Mouse (Mus musculus) liver, embryonic 14.5 days (tissue): ENCODE results near the gene P2rx7. TPM values are rescaled to one million over a fixed set of nuclear protein-coding genes. Genes with fewer than 3 reads are reported as not detected.
A peak's percentile ranks its signal among the peaks of the same experiment; 100 is the strongest.

Experiments used
- ATAC-seq: fragments of 200-750 bp; cut with Nextera tagmentation; 2 replicates; pipeline ENCODE4 v1.8.0; 2017; ENCODE audit warnings: moderate number of reproducible peaks, mild to moderate bottlenecking, moderate library complexity; ENCODE audit not compliant: insufficient read depth
- DNase-seq, 3 experiments: peaks; one replicate each; pipeline ENCODE4 v3.0.0-alpha.2; 2012 to 2013; ENCODE audit warnings: low read depth in 3 of 3, low spot score in 3 of 3
- H3K27ac ChIP-seq: fragments of 300-500 bp; sonication (generic); 2 replicates; pipeline ENCODE4 v1.5.1; 2014; ENCODE audit warnings: moderate library complexity, mild to moderate bottlenecking, control low read depth, inconsistent platforms
- H3K27me3 ChIP-seq: fragments of 300-500 bp; sonication (generic); 2 replicates; pipeline ENCODE4 v1.6.1; 2014; ENCODE audit warnings: mild to moderate bottlenecking, low read length, moderate library complexity; ENCODE audit not compliant: control insufficient read depth, insufficient read depth
- H3K36me3 ChIP-seq: fragments of 300-500 bp; sonication (generic); replicated peaks from 2 replicates; pipeline ENCODE4 v1.6.1; 2014; ENCODE audit warnings: low read depth; ENCODE audit not compliant: control insufficient read depth, insufficient read depth
- H3K4me1 ChIP-seq, 2 experiments: fragments of 200-500 bp in 1 of 2; fragments of 300-500 bp in 1 of 2; sonication (generic) in 1 of 2; replicated peaks; 2 replicates each; pipeline ENCODE4 v1.6.1; 2012 to 2014; ENCODE audit warnings: antibody characterized with exemption in 1 of 2, inconsistent platforms in 1 of 2, low read length in 1 of 2; ENCODE audit not compliant: control insufficient read depth in 2 of 2, insufficient read depth in 2 of 2
- H3K4me2 ChIP-seq: fragments of 300-500 bp; sonication (generic); 2 replicates; pipeline ENCODE4 v1.6.1; 2014; ENCODE audit warnings: low read depth, mild to moderate bottlenecking, control low read depth, moderate library complexity
- H3K4me3 ChIP-seq, 2 experiments: fragments of 200-500 bp in 1 of 2; fragments of 300-500 bp in 1 of 2; sonication (generic) in 1 of 2; 2 replicates each; pipeline ENCODE4 v1.5.1; 2012 to 2014; ENCODE audit warnings: low read depth in 2 of 2, low read length in 2 of 2, mild to moderate bottlenecking in 2 of 2, control low read depth in 1 of 2, inconsistent platforms in 1 of 2, moderate library complexity in 1 of 2; ENCODE audit not compliant: insufficient read depth in 1 of 2
- H3K9ac ChIP-seq: fragments of 300-500 bp; sonication (generic); replicated peaks from 2 replicates; pipeline ENCODE4 v1.6.1; 2014; ENCODE audit warnings: mild to moderate bottlenecking, control low read depth, moderate library complexity
- H3K9me3 ChIP-seq: fragments of 300-500 bp; sonication (generic); 2 replicates; pipeline ENCODE4 v1.6.1; 2016; ENCODE audit warnings: low read length, mixed read lengths; ENCODE audit not compliant: control insufficient read depth
- CTCF ChIP-seq: IDR thresholded peaks from 2 replicates; pipeline ENCODE4 v1.5.1; 2016; ENCODE audit warnings: antibody characterized with exemption, low read depth, control low read depth
- EP300 ChIP-seq: IDR thresholded peaks from 2 replicates; pipeline ENCODE4 v1.6.1; 2016; ENCODE audit warnings: antibody characterized with exemption, low read depth
- WGBS: fragments of 180-500 bp; shearing (Covaris S2); extraction: QIAGEN DNeasy Blood & Tissue Kit; methylation state at CpG from one replicate; pipeline ENCODE4 v1.1.7; 2014; ENCODE audit not compliant: insufficient replicate concordance; 5-methylcytosine and 5-hydroxymethylcytosine counted together
- polyA plus RNA-seq, 2 experiments: library from polyadenylated mRNA; depleted of rRNA in 1 of 2; stranded (reverse) in 1 of 2; unstranded in 1 of 2; fragments of >200 nt; fragmentation: Nextera tagmentation in 1 of 2; extraction: Ambion mirVana in 1 of 2; gene quantifications; 2 replicates each; pipeline versions ENCODE4 v1.2.1 to v1.2.3; 2012 to 2014

The P2rx7 gene
- polyA plus RNA-seq, 2 experiments, result 0.99 to 1.7 TPM

- Histone ChIP-seq H3K4me2 (peak within 1 kb of the TSS; percentile 87), H3K4me3 (peak within 1 kb of the TSS; percentile 55 to 60), H3K9me3 (no peaks in the 10 kb centered on the region), H3K9ac (peak within 1 kb of the TSS; percentile 31), H3K27ac (no peak within 1 kb of the TSS), H3K4me1 (peaks cover 0 to 7% of the 10 kb centered on the region in 2 experiments; a peak in 2 of 4 replicates), H3K36me3 (no peaks in the 10 kb centered on the region), H3K27me3 (no peaks in the 10 kb centered on the region; the same call in 1 of the 2 replicates)
- no peak for TF ChIP-seq CTCF
- no peak for TF ChIP-seq EP300
- DNase-seq (peak; percentile 77 to 80 (median 78)), ATAC-seq (peak; percentile 86)
- WGBS, result 5% methylated on average over 66 of the region's 67 CpGs
Measured at GRCm38 (mm10) chr5:122613908-122614732, 29.6 kb upstream of the P2rx7 start, which contains the start of gene Ift81. Gene Ift81, minus strand, starts transcription at chr5:122614518.

GRCm38 (mm10) chr5:122617718-122618117 lies 26.0 kb upstream of the P2rx7 start:
- Histone ChIP-seq H3K4me2 (no peak overlapping the region), H3K4me3 (no peak overlapping the region), H3K9me3 (no peaks in the 10 kb centered on the region), H3K36me3 (no peaks in the 10 kb centered on the region), H3K9ac (no peak overlapping the region), H3K27ac (no peak overlapping the region), H3K4me1 (peaks cover 0 to 7% of the 10 kb centered on the region in 2 experiments; a peak in 2 of 4 replicates), H3K27me3 (no peaks in the 10 kb centered on the region; the same call in 1 of the 2 replicates)
- ATAC-seq (no peak), DNase-seq (no peak)
- whole genome bisulfite sequencing, result 52% methylated on average over 5 of the region's 5 CpGs
- TF ChIP-seq EP300, result no peak
- TF ChIP-seq CTCF, result no peak

GRCm38 (mm10) chr5:122619686-122620296 lies 23.9 kb upstream of the P2rx7 start:
- ATAC-seq (no peak), DNase-seq (no peak)
- Histone ChIP-seq H3K27ac (no peak overlapping the region), H3K4me2 (no peak overlapping the region), H3K9me3 (no peaks in the 10 kb centered on the region), H3K4me3 (no peak overlapping the region), H3K4me1 (peaks cover 0 to 6% of the 10 kb centered on the region in 2 experiments; a peak in 2 of 4 replicates), H3K9ac (no peak overlapping the region), H3K36me3 (no peaks in the 10 kb centered on the region), H3K27me3 (no peaks in the 10 kb centered on the region)
- TF ChIP-seq CTCF (no peak), EP300 (no peak)
- WGBS, result 62% methylated on average over 9 of the region's 9 CpGs

DNA sequence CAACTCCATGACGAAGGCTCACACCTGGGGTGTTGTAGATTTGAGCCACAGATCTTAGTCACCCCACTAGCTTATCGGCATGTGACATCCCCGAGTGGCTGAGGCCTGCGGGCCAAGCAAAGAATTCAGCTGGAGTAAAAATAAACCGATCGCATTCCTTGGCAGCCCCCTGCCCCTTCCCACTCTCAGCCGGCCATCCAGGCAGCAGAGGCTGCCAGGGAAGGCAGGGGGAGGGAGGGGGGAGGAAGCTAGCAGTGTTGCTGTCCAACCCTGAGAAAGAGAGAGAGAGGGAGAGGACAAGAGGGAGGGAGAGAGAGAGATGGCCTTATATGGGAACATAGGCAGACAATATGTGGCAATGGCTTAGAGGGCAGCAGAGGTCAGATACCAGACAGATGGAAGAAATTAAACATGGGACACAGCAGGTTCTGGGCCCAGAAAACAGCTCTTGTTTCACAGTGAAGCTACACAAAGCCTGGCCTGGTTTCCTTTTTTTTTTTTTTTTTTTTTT lies 22.3 kb upstream of the P2rx7 start:
- H3K36me3 ChIP-seq, result no peaks in the 10 kb centered on the region
- H3K4me3 ChIP-seq, result no peak overlapping the region
- no peaks in the 10 kb centered on the region for H3K27me3 ChIP-seq
- TF ChIP-seq CTCF (no peak), EP300 (no peak)
- no peak overlapping the region for H3K27ac ChIP-seq
- no peak for DNase-seq
- WGBS, result 39% methylated on average over 7 of the region's 7 CpGs
- no peak overlapping the region for H3K4me2 ChIP-seq
- H3K9me3 ChIP-seq, result no peaks in the 10 kb centered on the region
- no peak for ATAC-seq
- no peak overlapping the region for H3K9ac ChIP-seq
- H3K4me1 ChIP-seq, result peaks cover 0 to 9% of the 10 kb centered on the region in 2 experiments; a peak in 3 of 4 replicates

DNA sequence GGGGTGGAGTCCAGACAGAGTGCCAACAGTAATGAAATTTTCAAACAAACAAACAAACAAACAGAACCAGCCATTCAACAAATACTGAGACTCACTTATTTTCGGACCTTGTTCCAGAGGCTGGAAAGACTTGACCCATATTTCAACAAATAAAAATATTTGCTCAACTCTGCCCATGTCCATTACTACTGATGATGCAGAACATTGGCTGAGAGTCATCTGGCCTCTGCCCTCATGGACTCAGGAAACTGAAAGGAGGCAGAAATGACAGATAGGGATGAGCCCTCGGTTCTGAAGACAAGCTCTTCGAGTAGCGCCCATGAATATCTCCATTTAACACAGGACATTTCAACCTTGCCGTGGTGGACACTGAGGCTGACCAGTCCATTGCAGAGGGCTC lies 21.2 kb upstream of the P2rx7 start:
- Histone ChIP-seq H3K4me3 (no peak overlapping the region), H3K27ac (no peak overlapping the region), H3K9me3 (no peaks in the 10 kb centered on the region), H3K9ac (no peak overlapping the region), H3K4me1 (peaks cover 0 to 9% of the 10 kb centered on the region in 2 experiments; a peak in 3 of 4 replicates), H3K4me2 (no peak overlapping the region), H3K27me3 (no peaks in the 10 kb centered on the region), H3K36me3 (no peaks in the 10 kb centered on the region)
- DNase-seq, result no peak
- no peak for TF ChIP-seq EP300
- TF ChIP-seq CTCF, result no peak
- no peak for ATAC-seq
- WGBS, result 49% methylated on average over 5 of the region's 5 CpGs
